Mouse (Mus musculus) embryonic facial prominence, embryonic 15.5 days (tissue): ENCODE results near the gene Dnah14. TPM values are rescaled to one million over a fixed set of nuclear protein-coding genes. Genes with fewer than 3 reads are reported as not detected.

Source experiments
- ATAC-seq: fragments of 200-750 bp; cut with Nextera tagmentation; 2 replicates; pipeline ENCODE4 v1.8.0; 2017; ENCODE audit warnings: low read depth, moderate TSS enrichment; ENCODE audit not compliant: insufficient number of reproducible peaks, low FRiP score, low TSS enrichment
- H3K27ac ChIP-seq: fragments of 300-500 bp; sonication (generic); replicated peaks from 2 replicates; pipeline ENCODE4 v1.5.1; 2015; ENCODE audit warnings: mild to moderate bottlenecking, inconsistent platforms
- H3K27me3 ChIP-seq: fragments of 300-500 bp; sonication (generic); 2 replicates; pipeline ENCODE4 v1.6.1; 2015; ENCODE audit warnings: inconsistent platforms
- H3K36me3 ChIP-seq: fragments of 300-500 bp; sonication (generic); 2 replicates; pipeline ENCODE4 v1.6.1; 2015; ENCODE audit warnings: mild to moderate bottlenecking, inconsistent platforms
- H3K4me1 ChIP-seq: fragments of 300-500 bp; sonication (generic); 2 replicates; pipeline ENCODE4 v1.6.1; 2015; ENCODE audit warnings: inconsistent platforms
- H3K4me2 ChIP-seq: fragments of 300-500 bp; sonication (generic); replicated peaks from 2 replicates; pipeline ENCODE4 v1.6.1; 2015; ENCODE audit warnings: mild to moderate bottlenecking, inconsistent platforms
- H3K4me3 ChIP-seq: fragments of 300-500 bp; sonication (generic); replicated peaks from 2 replicates; pipeline ENCODE4 v1.5.1; 2015; ENCODE audit warnings: mild to moderate bottlenecking, inconsistent platforms
- H3K9ac ChIP-seq: fragments of 300-500 bp; sonication (generic); 2 replicates; pipeline ENCODE4 v1.6.1; 2015; ENCODE audit warnings: inconsistent platforms
- H3K9me3 ChIP-seq: fragments of 300-500 bp; sonication (generic); replicated peaks from 2 replicates; pipeline ENCODE4 v1.6.1; 2016; ENCODE audit warnings: inconsistent platforms
- WGBS: fragments of 180-500 bp; shearing (Covaris S2); methylation state at CpG from one replicate; pipeline ENCODE4 v1.1.7; 2015; 5-methylcytosine and 5-hydroxymethylcytosine counted together
- polyA plus RNA-seq: library from polyadenylated mRNA; unstranded; fragments of >200 nt; fragmentation: Nextera tagmentation; extraction: Ambion mirVana; gene quantifications from 2 replicates; pipeline ENCODE4 v1.2.1, GENCODE M21; 2015

The Dnah14 gene
- polyA plus RNA-seq, 1 experiment from 2014 or later: 1.4 TPM

DNA sequence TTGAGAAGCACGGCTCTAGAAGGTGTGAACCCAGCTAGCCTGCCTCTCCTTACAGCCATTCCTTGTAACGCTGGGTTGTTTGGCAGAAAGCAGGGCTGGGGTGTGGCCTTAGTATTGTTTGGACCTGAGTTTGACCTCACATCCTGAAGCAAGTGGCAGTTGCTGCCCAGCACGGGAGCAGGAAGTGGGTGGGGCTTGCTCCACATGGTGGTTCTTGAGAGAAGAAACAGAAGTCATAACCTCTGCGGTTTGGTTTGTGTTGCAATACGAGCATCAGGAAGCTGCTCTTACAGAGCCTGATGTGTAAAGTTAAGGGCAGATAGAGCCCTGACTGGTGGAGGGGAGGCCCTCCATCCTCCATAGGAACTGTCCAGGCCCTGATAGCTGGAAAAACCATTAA lies 284.3 kb downstream of the Dnah14 start:
- Histone ChIP-seq H3K4me2 (no peak overlapping the region), H3K4me3 (no peak overlapping the region), H3K36me3 (no peaks in the 10 kb centered on the region), H3K9ac (no peak overlapping the region), H3K27ac (no peak overlapping the region), H3K4me1 (0 out of 2 replicates have a peak, but pooled peaks cover 9% of the 10 kb centered on the region), H3K27me3 (no peaks in the 10 kb centered on the region), H3K9me3 (no peaks in the 10 kb centered on the region)
- ATAC-seq: no peak; the same call in 1 of the 2 replicates
- 25% methylated on average over 5 of the region's 5 CpGs for WGBS

DNA sequence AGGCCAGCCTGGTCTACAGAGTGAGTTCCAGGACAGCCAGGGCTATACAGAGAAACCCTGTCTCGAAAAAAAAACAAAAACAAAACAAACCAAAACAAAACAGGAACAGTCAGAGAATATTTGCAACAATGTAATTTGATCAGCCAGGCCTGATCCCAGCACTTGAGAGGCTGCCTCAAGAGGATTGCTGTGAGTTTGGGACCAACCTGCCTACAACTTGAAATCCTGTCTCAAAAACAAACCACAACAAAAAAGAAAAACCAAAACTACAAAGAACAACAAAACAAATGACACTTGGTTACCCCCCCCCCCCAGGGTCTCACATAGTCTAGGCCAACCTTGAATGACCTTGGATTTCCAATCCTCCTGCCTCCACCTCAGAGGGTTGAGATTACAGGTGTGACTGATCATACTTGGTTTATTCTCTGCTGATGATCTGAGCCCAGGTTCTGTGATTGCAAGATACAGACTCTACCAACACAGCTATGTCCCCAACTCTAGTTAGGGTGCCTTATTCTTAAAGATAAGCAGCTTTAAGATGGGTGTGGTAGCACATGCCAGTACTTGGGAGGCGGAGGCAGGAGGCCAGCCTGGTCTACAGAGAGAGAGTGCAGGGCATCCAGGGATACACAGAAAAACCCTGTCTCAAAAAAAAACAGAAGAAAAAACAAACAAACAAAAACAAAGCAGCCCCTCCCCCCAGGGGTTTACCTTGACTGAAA lies 285.0 kb downstream of the Dnah14 start:
- H3K27ac ChIP-seq: no peak overlapping the region
- WGBS: 70% methylated on average over 2 of the region's 2 CpGs

DNA sequence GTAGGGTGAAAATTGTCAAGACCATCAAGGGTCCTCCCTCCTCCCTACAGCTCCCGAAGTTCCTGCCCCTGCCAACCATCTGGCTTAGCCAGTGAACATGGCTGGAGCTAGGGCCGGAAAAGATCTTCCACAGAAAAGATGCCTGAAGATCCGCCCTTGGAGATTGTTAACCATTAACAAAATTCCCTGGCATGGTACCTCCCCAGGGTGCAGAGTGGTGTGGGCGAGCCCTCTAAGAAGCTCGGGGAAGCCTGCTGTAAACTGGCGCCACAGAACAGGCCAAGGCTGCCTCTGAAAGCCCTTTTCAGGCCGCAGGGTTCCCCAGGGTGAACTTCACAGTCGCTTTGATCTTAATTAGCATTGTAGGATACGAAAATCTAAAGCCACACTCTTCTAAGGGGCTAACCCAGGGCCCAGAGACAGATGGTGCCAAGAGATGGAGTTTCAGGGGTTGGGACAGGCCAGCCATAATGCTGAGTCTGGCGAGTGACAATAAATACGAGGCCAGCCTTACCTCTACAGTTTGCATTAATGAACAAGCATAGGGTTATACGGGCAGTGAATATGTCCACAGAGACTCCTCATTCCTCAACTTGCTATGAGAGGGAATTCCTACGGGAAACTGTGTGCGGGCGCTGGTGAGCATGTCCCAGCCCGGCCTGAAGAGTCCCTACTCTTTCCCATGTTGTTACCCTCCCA lies 286.5 kb downstream of the Dnah14 start:
- H3K36me3 ChIP-seq: no peaks in the 10 kb centered on the region
- no peaks in the 10 kb centered on the region for H3K9me3 ChIP-seq
- no peak overlapping the region for H3K4me2 ChIP-seq
- H3K27me3 ChIP-seq: no peaks in the 10 kb centered on the region
- H3K9ac ChIP-seq: no peak overlapping the region
- ATAC-seq: no peak
- H3K4me1 ChIP-seq: 0 out of 2 replicates have a peak, but pooled peaks cover 10% of the 10 kb centered on the region
- WGBS: 57% methylated on average over 16 of the region's 16 CpGs
- no peak overlapping the region for H3K27ac ChIP-seq
- no peak overlapping the region for H3K4me3 ChIP-seq

More for the DNA sequence above, 285.0 kb downstream of the Dnah14 start:
- H3K4me2 ChIP-seq: no peak overlapping the region
- H3K4me3 ChIP-seq: no peak overlapping the region
- ATAC-seq: no peak
- H3K36me3 ChIP-seq: no peaks in the 10 kb centered on the region
- no peak overlapping the region for H3K9ac ChIP-seq
- H3K9me3 ChIP-seq: no peaks in the 10 kb centered on the region
- 0 out of 2 replicates have a peak, but pooled peaks cover 10% of the 10 kb centered on the region for H3K4me1 ChIP-seq
- H3K27me3 ChIP-seq: no peaks in the 10 kb centered on the region

DNA sequence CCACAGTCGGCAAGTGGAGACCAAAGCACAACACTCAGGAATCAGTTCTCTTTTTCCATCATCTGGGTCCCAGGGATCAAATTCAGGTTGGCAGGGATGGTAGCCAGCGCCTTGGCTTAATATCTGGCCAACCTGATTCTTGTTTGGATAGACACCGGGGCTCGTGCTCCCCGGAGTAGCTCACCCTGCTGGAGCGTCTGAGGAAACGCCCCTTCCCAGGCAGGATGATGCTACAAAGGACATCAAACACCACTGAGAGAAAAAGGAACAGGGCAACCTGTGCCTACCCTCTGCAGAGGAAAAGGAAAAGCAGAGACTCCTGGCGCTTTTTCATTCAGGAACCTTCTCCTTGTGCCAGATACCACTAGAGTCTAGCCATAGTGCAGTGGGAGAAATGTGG lies 287.1 kb downstream of the Dnah14 start:
- Histone ChIP-seq H3K9ac (no peak overlapping the region), H3K27me3 (no peaks in the 10 kb centered on the region), H3K4me3 (no peak overlapping the region), H3K4me1 (0 out of 2 replicates have a peak, but pooled peaks cover 10% of the 10 kb centered on the region), H3K27ac (no peak overlapping the region), H3K4me2 (no peak overlapping the region), H3K9me3 (no peaks in the 10 kb centered on the region), H3K36me3 (no peaks in the 10 kb centered on the region)
- ATAC-seq: no peak
- 35% methylated on average over 8 of the region's 8 CpGs for WGBS

Other genes starting within 250 kb of the Dnah14 start
- gene Cnih3, start 223.9 kb upstream of the Dnah14 start, polyA plus RNA-seq: 1.8 and 2.3 TPM in 2 replicates
- gene Ccdc121, start 65.1 kb upstream of the Dnah14 start, polyA plus RNA-seq: 0.85 and 1.2 TPM in 2 replicates